Mouse (Mus musculus) stomach, embryonic 16.5 days (tissue): ENCODE data around the gene Prelid1. TPM values are rescaled to one million over a fixed set of nuclear protein-coding genes. Genes with fewer than 3 reads are reported as not detected.

Source experiments
- ATAC-seq: fragments of 200-750 bp; cut with Nextera tagmentation; 2 replicates; pipeline ENCODE4 v1.8.0; 2017; ENCODE audit warnings: moderate number of reproducible peaks, moderate TSS enrichment; ENCODE audit not compliant: insufficient read depth, low FRiP score
- H3K27ac ChIP-seq: fragments of 300-500 bp; sonication (generic); 2 replicates; pipeline ENCODE4 v1.5.1; 2014; ENCODE audit warnings: low read length
- H3K27me3 ChIP-seq: fragments of 300-500 bp; sonication (generic); 2 replicates; pipeline ENCODE4 v1.6.1; 2014; ENCODE audit warnings: low read length, control low read depth, mixed read lengths; ENCODE audit not compliant: control insufficient read depth, insufficient read depth
- H3K36me3 ChIP-seq: fragments of 300-500 bp; sonication (generic); 2 replicates; pipeline ENCODE4 v1.6.1; 2014; ENCODE audit warnings: low read length; ENCODE audit not compliant: control insufficient read depth, insufficient read depth
- H3K4me1 ChIP-seq: fragments of 300-500 bp; sonication (generic); 2 replicates; pipeline ENCODE4 v1.6.1; 2014; ENCODE audit warnings: low read length, control low read depth, mixed read lengths; ENCODE audit not compliant: control insufficient read depth, insufficient read depth
- H3K4me2 ChIP-seq: fragments of 300-500 bp; sonication (generic); 2 replicates; pipeline ENCODE4 v1.6.1; 2014; ENCODE audit warnings: low read depth, low read length, mixed read lengths
- H3K4me3 ChIP-seq: fragments of 300-500 bp; sonication (generic); replicated peaks from 2 replicates; pipeline ENCODE4 v1.5.1; 2014; ENCODE audit warnings: mild to moderate bottlenecking, low read length
- H3K9ac ChIP-seq: fragments of 300-500 bp; sonication (generic); 2 replicates; pipeline ENCODE4 v1.6.1; 2014; ENCODE audit warnings: low read length
- H3K9me3 ChIP-seq: fragments of 300-500 bp; sonication (generic); replicated peaks from 2 replicates; pipeline ENCODE4 v1.6.1; 2016; ENCODE audit warnings: low read length, control low read depth; ENCODE audit not compliant: control insufficient read depth
- WGBS: fragments of 180-500 bp; shearing (Covaris S2); extraction: QIAGEN DNeasy Blood & Tissue Kit; methylation state at CpG from one replicate; pipeline ENCODE4 v1.1.7; 2014; 5-methylcytosine and 5-hydroxymethylcytosine counted together
- polyA plus RNA-seq: library from polyadenylated mRNA; unstranded; fragments of >200 nt; fragmentation: Nextera tagmentation; extraction: Ambion mirVana; gene quantifications from 2 replicates; pipeline ENCODE4 v1.2.1, GENCODE M21; 2015

The Prelid1 gene
- polyA plus RNA-seq: 444 and 484 TPM in 2 replicates

DNA sequence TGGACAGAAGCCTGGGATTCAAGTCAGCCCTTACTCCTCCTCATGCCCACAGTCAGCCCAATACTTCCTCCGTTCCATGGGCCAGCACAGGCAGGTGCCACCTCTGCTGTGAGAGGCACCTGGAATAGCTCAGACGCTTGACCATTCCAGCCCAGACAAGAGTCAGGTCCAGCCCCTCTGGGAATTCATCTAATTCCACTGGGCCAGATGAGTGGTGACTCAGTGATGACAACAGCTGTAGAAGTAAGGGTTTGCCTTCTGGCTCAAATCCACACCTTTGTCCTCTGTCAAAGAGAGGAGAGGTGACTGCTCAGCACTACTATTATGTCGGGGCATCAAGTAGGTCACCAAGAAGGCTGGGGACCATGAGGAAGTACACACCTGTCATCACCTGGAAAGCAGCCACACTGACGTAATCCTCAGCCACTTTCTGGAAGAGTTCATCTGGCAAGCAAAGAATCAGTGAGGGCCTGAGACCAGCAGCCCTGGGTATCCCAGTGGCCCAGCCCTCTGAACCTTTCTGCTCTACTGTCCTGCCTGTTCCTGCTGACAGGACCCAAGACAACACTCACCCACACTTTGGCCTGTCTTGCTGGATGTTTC, at the start of gene Prelid1:
Gene Prelid1, plus strand, starts transcription at position 570 of the 603 bp plus-strand sequence.
- Histone ChIP-seq H3K27ac (peak within 1 kb of the TSS; percentile 91), H3K9ac (peak within 1 kb of the TSS; percentile 96), H3K4me1 (peaks cover 25% of the 10 kb centered on the region), H3K9me3 (no peaks in the 10 kb centered on the region), H3K36me3 (peaks cover 5% of the 10 kb centered on the region; the same call in 1 of the 2 replicates), H3K4me3 (peak within 1 kb of the TSS; percentile 95), H3K4me2 (peak within 1 kb of the TSS; percentile 86), H3K27me3 (no peaks in the 10 kb centered on the region)
- 63% methylated on average over 4 of the region's 4 CpGs for WGBS
- peak; percentile 9; the same call in 1 of the 2 replicates for ATAC-seq

DNA sequence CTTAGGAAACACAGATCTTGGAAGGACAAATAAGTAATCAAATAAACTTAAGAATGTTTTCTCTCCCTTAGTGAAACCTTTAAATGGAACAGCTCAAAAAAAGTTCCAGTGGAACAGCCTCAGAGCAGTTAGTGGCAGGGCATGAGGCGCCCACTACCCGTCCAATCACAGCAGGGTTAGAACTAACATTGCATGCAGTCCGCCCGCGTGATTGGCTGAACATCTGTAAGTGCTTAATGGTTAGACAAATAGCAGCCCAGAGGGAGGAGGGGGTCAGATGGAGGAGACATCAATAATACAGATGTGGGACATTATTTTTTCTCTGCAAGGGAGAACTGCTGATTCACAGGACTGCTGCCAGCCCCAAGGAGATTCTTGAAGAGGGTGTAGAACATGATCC, 43.1 kb upstream of the Prelid1 start:
- Histone ChIP-seq H3K4me2 (no peak overlapping the region), H3K27ac (no peak overlapping the region), H3K4me3 (no peak overlapping the region), H3K4me1 (no peaks in the 10 kb centered on the region), H3K36me3 (peaks cover 25% of the 10 kb centered on the region; the same call in 1 of the 2 replicates), H3K9ac (no peak overlapping the region), H3K27me3 (no peaks in the 10 kb centered on the region), H3K9me3 (no peaks in the 10 kb centered on the region)
- ATAC-seq: no peak
- WGBS: 90% methylated on average over 5 of the region's 5 CpGs

DNA sequence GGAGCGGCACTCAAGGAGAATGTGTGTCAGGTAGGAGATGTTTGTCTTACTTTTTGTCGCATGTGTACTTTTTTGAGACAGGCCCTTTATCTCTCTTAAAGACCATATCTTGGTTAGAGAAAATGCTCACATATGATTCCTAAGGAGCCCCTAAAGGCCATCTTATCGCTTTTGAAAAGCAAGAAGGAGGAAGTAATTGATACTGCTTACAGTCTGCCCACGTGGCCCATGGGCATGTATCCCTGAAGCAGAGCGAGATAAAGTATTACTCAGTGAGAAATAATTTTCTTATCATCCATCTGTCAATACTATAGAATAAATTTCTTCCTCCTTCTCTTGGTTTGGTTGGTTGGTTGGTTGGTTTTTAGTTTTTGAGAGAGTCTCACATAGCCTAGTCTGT, 42.7 kb upstream of the Prelid1 start:
- peaks cover 22% of the 10 kb centered on the region; the same call in 1 of the 2 replicates for H3K36me3 ChIP-seq
- no peaks in the 10 kb centered on the region for H3K9me3 ChIP-seq
- H3K27me3 ChIP-seq: no peaks in the 10 kb centered on the region
- no peak overlapping the region for H3K4me3 ChIP-seq
- no peak overlapping the region for H3K27ac ChIP-seq
- no peak; the same call in 1 of the 2 replicates for ATAC-seq
- WGBS: 79% methylated on average over 5 of the region's 5 CpGs
- H3K4me1 ChIP-seq: no peaks in the 10 kb centered on the region
- no peak overlapping the region for H3K4me2 ChIP-seq
- no peak overlapping the region for H3K9ac ChIP-seq

DNA sequence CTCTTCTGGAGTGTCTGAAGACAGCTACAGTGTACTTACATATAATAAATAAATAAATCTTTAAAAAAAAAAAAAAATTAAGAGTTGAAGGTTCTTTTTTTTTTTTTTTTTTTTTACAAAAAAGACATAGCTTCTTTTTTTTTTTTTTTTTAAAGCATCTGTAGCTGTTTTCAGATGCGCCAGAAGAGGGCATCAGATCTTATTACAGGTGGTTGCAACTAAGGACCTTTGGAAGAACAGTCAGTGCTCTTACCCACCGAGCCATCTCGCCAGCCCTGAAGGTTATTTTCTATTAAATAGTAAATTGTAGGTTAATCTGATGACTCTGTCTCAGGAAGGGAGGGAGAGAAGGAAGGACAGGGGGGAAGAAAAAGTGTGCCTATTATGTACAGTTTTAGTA, 31.4 kb upstream of the Prelid1 start:
- no peaks in the 10 kb centered on the region for H3K9me3 ChIP-seq
- no peak overlapping the region for H3K9ac ChIP-seq
- H3K36me3 ChIP-seq: peaks cover 23% of the 10 kb centered on the region
- no peaks in the 10 kb centered on the region for H3K4me1 ChIP-seq
- no peak overlapping the region for H3K4me3 ChIP-seq
- 75% methylated on average over 3 of the region's 3 CpGs for WGBS
- no peak overlapping the region for H3K4me2 ChIP-seq
- H3K27ac ChIP-seq: no peak overlapping the region
- no peaks in the 10 kb centered on the region for H3K27me3 ChIP-seq
- no peak for ATAC-seq

DNA sequence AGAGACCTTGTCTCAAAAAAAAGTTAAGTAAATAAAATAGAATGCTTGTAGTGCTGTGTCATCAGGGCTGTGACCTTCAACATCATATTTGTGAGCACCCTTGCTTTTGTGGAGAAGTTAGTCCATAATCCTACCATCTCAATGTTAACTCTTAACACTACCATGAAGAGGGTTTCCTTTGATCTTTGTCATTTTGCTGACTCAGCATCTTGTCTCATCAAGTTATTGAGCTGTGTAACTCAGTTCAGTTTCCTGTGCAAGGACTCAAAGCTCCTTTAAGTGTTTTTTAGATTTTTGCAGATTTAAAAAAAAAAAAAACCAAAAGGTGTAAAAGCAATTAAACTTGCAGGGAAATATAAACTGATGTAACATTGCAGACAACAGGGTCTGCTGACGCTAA, 23.5 kb upstream of the Prelid1 start:
- H3K36me3 ChIP-seq: peaks cover 24% of the 10 kb centered on the region
- no peaks in the 10 kb centered on the region for H3K27me3 ChIP-seq
- 96% methylated on average over 1 of the region's 1 CpGs for WGBS
- no peak overlapping the region for H3K4me3 ChIP-seq
- no peak for ATAC-seq
- no peak overlapping the region for H3K27ac ChIP-seq
- no peaks in the 10 kb centered on the region for H3K4me1 ChIP-seq
- no peak overlapping the region for H3K9ac ChIP-seq
- H3K4me2 ChIP-seq: no peak overlapping the region
- H3K9me3 ChIP-seq: no peaks in the 10 kb centered on the region

DNA sequence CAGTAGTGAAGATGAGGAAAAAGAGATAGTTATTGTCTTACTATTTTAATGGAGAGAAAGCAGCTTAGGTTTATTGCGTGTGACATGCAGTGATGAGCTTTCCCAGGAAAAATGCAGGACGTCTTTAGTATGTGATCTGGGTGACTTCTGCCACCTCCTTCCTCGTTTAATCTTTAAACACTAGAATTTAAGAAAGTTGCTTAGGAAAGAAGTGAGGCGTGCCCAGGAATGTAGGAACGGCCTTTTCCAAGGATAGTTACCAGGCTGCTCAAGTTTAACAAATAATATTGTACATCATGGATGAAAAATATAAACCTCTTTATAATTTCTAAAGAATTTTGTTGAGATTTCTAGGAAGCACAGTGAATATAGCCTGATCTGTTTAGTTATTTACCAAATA, 19.4 kb upstream of the Prelid1 start:
- no peaks in the 10 kb centered on the region for H3K4me1 ChIP-seq
- no peak overlapping the region for H3K27ac ChIP-seq
- WGBS: 89% methylated on average over 5 of the region's 5 CpGs
- H3K9me3 ChIP-seq: no peaks in the 10 kb centered on the region
- H3K4me2 ChIP-seq: no peak overlapping the region
- H3K4me3 ChIP-seq: no peak overlapping the region
- no peak overlapping the region for H3K9ac ChIP-seq
- H3K27me3 ChIP-seq: no peaks in the 10 kb centered on the region
- no peak for ATAC-seq
- peaks cover 35% of the 10 kb centered on the region for H3K36me3 ChIP-seq

DNA sequence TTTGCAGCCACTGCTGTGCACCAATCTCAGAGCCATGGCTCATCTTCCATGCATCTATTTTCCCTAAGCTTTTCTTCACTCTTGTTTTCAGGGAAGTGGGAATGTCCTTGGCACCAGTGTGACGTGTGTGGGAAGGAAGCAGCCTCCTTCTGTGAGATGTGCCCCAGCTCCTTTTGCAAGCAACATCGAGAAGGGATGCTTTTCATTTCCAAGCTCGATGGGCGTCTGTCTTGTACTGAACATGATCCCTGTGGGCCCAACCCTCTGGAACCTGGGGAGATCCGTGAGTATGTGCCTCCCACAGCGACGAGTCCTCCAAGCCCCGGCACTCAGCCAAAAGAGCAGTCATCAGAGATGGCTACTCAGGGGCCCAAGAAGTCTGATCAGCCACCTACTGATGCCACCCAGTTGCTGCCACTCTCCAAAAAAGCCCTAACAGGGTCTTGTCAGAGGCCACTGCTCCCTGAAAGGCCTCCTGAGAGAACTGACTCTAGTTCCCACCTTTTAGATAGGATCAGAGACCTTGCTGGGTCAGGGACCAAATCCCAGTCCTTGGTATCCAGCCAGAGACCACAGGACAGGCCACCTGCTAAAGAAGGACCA, 8.2 kb upstream of the Prelid1 start:
- no peak overlapping the region for H3K4me3 ChIP-seq
- WGBS: 86% methylated on average over 8 of the region's 8 CpGs
- no peak overlapping the region for H3K27ac ChIP-seq
- H3K9me3 ChIP-seq: no peaks in the 10 kb centered on the region
- H3K4me1 ChIP-seq: no peaks in the 10 kb centered on the region
- ATAC-seq: no peak
- no peak overlapping the region for H3K4me2 ChIP-seq
- H3K27me3 ChIP-seq: no peaks in the 10 kb centered on the region
- no peak overlapping the region for H3K9ac ChIP-seq
- peaks cover 34% of the 10 kb centered on the region for H3K36me3 ChIP-seq

DNA sequence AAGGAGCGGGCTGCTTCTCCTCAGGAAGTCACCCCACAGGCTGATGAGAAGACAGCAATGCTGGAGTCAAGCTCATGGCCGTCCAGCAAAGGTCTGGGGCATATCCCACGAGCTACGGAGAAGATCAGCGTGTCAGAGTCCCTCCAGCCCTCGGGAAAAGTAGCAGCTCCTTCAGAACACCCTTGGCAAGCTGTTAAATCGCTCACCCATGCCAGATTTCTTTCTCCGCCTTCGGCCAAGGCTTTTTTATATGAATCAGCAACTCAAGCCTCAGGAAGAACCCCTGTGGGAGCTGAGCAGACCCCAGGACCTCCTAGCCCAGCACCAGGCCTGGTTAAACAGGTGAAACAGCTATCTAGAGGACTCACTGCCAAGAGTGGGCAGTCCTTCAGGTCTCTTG, 7.2 kb upstream of the Prelid1 start:
- Histone ChIP-seq H3K36me3 (peaks cover 32% of the 10 kb centered on the region), H3K27ac (no peak overlapping the region), H3K9me3 (no peaks in the 10 kb centered on the region), H3K4me3 (no peak overlapping the region), H3K4me2 (no peak overlapping the region), H3K27me3 (no peaks in the 10 kb centered on the region), H3K9ac (no peak overlapping the region), H3K4me1 (no peaks in the 10 kb centered on the region)
- WGBS: 88% methylated on average over 9 of the region's 9 CpGs
- ATAC-seq: no peak

DNA sequence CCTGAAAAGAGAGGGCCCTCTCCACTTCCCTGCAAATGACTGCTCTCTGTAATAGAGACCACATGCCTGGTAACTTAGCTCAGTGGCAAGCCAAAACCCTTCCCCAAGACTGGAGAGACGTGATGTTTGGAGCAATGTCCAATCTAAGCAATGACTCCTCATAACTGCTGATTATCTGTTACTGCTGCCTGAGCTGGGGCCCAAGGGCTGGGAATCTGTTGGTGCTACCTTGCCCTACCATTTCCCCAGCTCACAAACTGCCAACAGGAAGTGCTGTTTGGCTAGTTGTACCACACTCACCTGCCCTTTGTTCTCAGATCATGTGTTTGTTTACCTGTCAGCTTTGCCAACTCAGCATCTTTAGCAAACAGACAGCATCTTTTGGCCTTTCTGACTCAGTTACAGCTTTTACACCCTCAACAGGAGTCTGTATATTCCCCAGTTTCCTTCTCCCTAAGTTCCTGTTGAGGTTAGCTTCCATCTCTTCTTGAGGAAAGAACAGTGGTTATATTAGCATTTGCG, 5.3 kb upstream of the Prelid1 start:
- WGBS: 73% methylated on average over 2 of the region's 2 CpGs
- Histone ChIP-seq H3K4me1 (no peaks in the 10 kb centered on the region; the same call in 1 of the 2 replicates), H3K27me3 (no peaks in the 10 kb centered on the region), H3K9ac (no peak overlapping the region), H3K4me2 (no peak overlapping the region), H3K4me3 (no peak overlapping the region), H3K36me3 (peaks cover 37% of the 10 kb centered on the region), H3K27ac (no peak overlapping the region), H3K9me3 (no peaks in the 10 kb centered on the region)
- ATAC-seq: no peak
